Mouse (Mus musculus) limb, embryonic 10.5 days (tissue): Measurements from ENCODE around the gene Hmg20a. TPM values are rescaled to one million over a fixed set of nuclear protein-coding genes. Genes with fewer than 3 reads are reported as not detected.

Experiments used
- DNase-seq: peaks from one replicate; pipeline ENCODE4 v3.0.0-alpha.2; 2017; ENCODE audit warnings: low spot score
- H3K27ac ChIP-seq: fragments of 300-500 bp; sonication (generic); 2 replicates; pipeline ENCODE4 v1.5.1; 2016; ENCODE audit warnings: mild to moderate bottlenecking
- H3K27me3 ChIP-seq: fragments of 300-500 bp; sonication (generic); 2 replicates; pipeline ENCODE4 v1.6.1; 2016; ENCODE audit warnings: low read depth, mild to moderate bottlenecking; ENCODE audit not compliant: poor library complexity, severe bottlenecking
- H3K36me3 ChIP-seq: fragments of 300-500 bp; sonication (generic); 2 replicates; pipeline ENCODE4 v1.6.1; 2016; ENCODE audit warnings: mild to moderate bottlenecking, moderate library complexity
- H3K4me1 ChIP-seq: fragments of 300-500 bp; sonication (generic); 2 replicates; pipeline ENCODE4 v1.6.1; 2016
- H3K4me3 ChIP-seq: fragments of 300-500 bp; sonication (generic); 2 replicates; pipeline ENCODE4 v1.5.1; 2016; ENCODE audit warnings: mild to moderate bottlenecking, moderate library complexity
- H3K9me3 ChIP-seq: fragments of 300-500 bp; sonication (generic); replicated peaks from 2 replicates; pipeline ENCODE4 v1.6.1; 2016; ENCODE audit warnings: mild to moderate bottlenecking
- WGBS: fragments of 180-500 bp; shearing (Covaris S2); methylation state at CpG from one replicate; pipeline ENCODE4 v1.1.7; 2016; 5-methylcytosine and 5-hydroxymethylcytosine counted together
- polyA plus RNA-seq: library from polyadenylated mRNA; unstranded; fragments of >200 nt; fragmentation: Nextera tagmentation; extraction: Ambion mirVana; gene quantifications from 2 replicates; pipeline ENCODE4 v1.2.1, GENCODE M21; 2016

Hmg20a gene
- polyA plus RNA-seq, 1 experiment from 2014 or later: 67.5 TPM

- DNase-seq: no peak
These were observed 42.6 kb downstream of the Hmg20a start for GRCm38 (mm10) chr9:56460987-56461386.

GRCm38 (mm10) chr9:56462606-56463005 lies 44.2 kb downstream of the Hmg20a start:
- Histone ChIP-seq H3K36me3 (peaks cover 3% of the 10 kb centered on the region), H3K4me3 (no peak overlapping the region), H3K9me3 (no peaks in the 10 kb centered on the region), H3K27ac (no peak overlapping the region), H3K27me3 (no peaks in the 10 kb centered on the region), H3K4me1 (peaks cover 34% of the 10 kb centered on the region)
- no peak for DNase-seq
- WGBS: 94% methylated on average over 1 of the region's 1 CpGs

More at GRCm38 (mm10) chr9:56460987-56461386, 42.6 kb downstream of the Hmg20a start:
- Histone ChIP-seq H3K27ac (no peak overlapping the region), H3K4me1 (peaks cover 24% of the 10 kb centered on the region), H3K27me3 (no peaks in the 10 kb centered on the region), H3K36me3 (no peaks in the 10 kb centered on the region; the same call in none of the 2 replicates), H3K4me3 (no peak overlapping the region), H3K9me3 (no peaks in the 10 kb centered on the region)
- 80% methylated on average over 5 of the region's 5 CpGs for WGBS

- Histone ChIP-seq H3K4me3 (no peak overlapping the region), H3K9me3 (no peaks in the 10 kb centered on the region), H3K4me1 (peaks cover 36% of the 10 kb centered on the region), H3K27ac (no peak overlapping the region), H3K36me3 (peaks cover 7% of the 10 kb centered on the region), H3K27me3 (no peaks in the 10 kb centered on the region)
- no peak for DNase-seq
- WGBS: 93% methylated on average over 2 of the region's 2 CpGs
These were observed 44.6 kb downstream of the Hmg20a start for GRCm38 (mm10) chr9:56463046-56463445.

GRCm38 (mm10) chr9:56463686-56464515 lies 45.5 kb downstream of the Hmg20a start:
- peaks cover 14% of the 10 kb centered on the region for H3K36me3 ChIP-seq
- no peak overlapping the region for H3K4me3 ChIP-seq
- H3K4me1 ChIP-seq: peaks cover 36% of the 10 kb centered on the region
- no peak overlapping the region for H3K27ac ChIP-seq
- DNase-seq: no peak
- no peaks in the 10 kb centered on the region for H3K9me3 ChIP-seq
- WGBS: 55% methylated on average over 4 of the region's 4 CpGs
- H3K27me3 ChIP-seq: no peaks in the 10 kb centered on the region

GRCm38 (mm10) chr9:56464863-56465654 lies 46.6 kb downstream of the Hmg20a start:
- 33% methylated on average over 23 of the region's 23 CpGs for WGBS
- Histone ChIP-seq H3K27me3 (no peaks in the 10 kb centered on the region), H3K4me3 (no peak overlapping the region), H3K4me1 (peaks cover 42% of the 10 kb centered on the region), H3K36me3 (peaks cover 24% of the 10 kb centered on the region), H3K27ac (0 out of 2 replicates have a peak overlapping the region, but pooled peaks have one; percentile 30), H3K9me3 (no peaks in the 10 kb centered on the region)
- no peak for DNase-seq

GRCm38 (mm10) chr9:56466251-56466650 lies 47.8 kb downstream of the Hmg20a start:
- Histone ChIP-seq H3K36me3 (peaks cover 27% of the 10 kb centered on the region), H3K9me3 (no peaks in the 10 kb centered on the region), H3K27ac (no peak overlapping the region), H3K4me3 (no peak overlapping the region), H3K27me3 (no peaks in the 10 kb centered on the region), H3K4me1 (peaks cover 47% of the 10 kb centered on the region)
- no peak for DNase-seq
- 94% methylated on average over 4 of the region's 4 CpGs for WGBS

GRCm38 (mm10) chr9:56469656-56470055 lies 51.2 kb downstream of the Hmg20a start:
- WGBS: 40% methylated on average over 2 of the region's 2 CpGs
- no peak overlapping the region for H3K4me3 ChIP-seq
- no peak for DNase-seq
- peaks cover 50% of the 10 kb centered on the region for H3K36me3 ChIP-seq
- H3K4me1 ChIP-seq: peaks cover 34% of the 10 kb centered on the region
- no peak overlapping the region for H3K27ac ChIP-seq
- no peaks in the 10 kb centered on the region for H3K9me3 ChIP-seq
- H3K27me3 ChIP-seq: no peaks in the 10 kb centered on the region

GRCm38 (mm10) chr9:56470291-56470690 lies 51.9 kb downstream of the Hmg20a start:
- WGBS: 22% methylated on average over 7 of the region's 7 CpGs
- Histone ChIP-seq H3K4me1 (peaks cover 27% of the 10 kb centered on the region), H3K9me3 (no peaks in the 10 kb centered on the region), H3K27ac (no peak overlapping the region), H3K4me3 (no peak overlapping the region), H3K27me3 (no peaks in the 10 kb centered on the region), H3K36me3 (peaks cover 55% of the 10 kb centered on the region)
- DNase-seq: no peak

- H3K27ac ChIP-seq: no peak overlapping the region
- DNase-seq: no peak
- WGBS: 95% methylated on average over 5 of the region's 5 CpGs
- no peaks in the 10 kb centered on the region for H3K27me3 ChIP-seq
- H3K9me3 ChIP-seq: no peaks in the 10 kb centered on the region
- H3K4me3 ChIP-seq: no peak overlapping the region
- H3K36me3 ChIP-seq: peaks cover 66% of the 10 kb centered on the region
- no peaks in the 10 kb centered on the region for H3K4me1 ChIP-seq
These were observed 60.7 kb downstream of the Hmg20a start for GRCm38 (mm10) chr9:56478975-56479647.

- no peak overlapping the region for H3K4me3 ChIP-seq
- peaks cover 8% of the 10 kb centered on the region; the same call in 1 of the 2 replicates for H3K4me1 ChIP-seq
- no peaks in the 10 kb centered on the region for H3K9me3 ChIP-seq
- H3K27me3 ChIP-seq: no peaks in the 10 kb centered on the region
- WGBS: 94% methylated on average over 4 of the region's 4 CpGs
- H3K27ac ChIP-seq: no peak overlapping the region
- DNase-seq: no peak
- peaks cover 47% of the 10 kb centered on the region for H3K36me3 ChIP-seq
These were observed 64.2 kb downstream of the Hmg20a start for GRCm38 (mm10) chr9:56482623-56483022.

- no peak for DNase-seq
- Histone ChIP-seq H3K36me3 (peaks cover 64% of the 10 kb centered on the region), H3K4me3 (no peak overlapping the region), H3K4me1 (peaks cover 8% of the 10 kb centered on the region; the same call in 1 of the 2 replicates), H3K9me3 (no peaks in the 10 kb centered on the region), H3K27me3 (no peaks in the 10 kb centered on the region), H3K27ac (no peak overlapping the region)
- WGBS: 67% methylated on average over 1 of the region's 1 CpGs
These were observed 67.0 kb downstream of the Hmg20a start for GRCm38 (mm10) chr9:56485423-56485822.

- no peaks in the 10 kb centered on the region for H3K27me3 ChIP-seq
- DNase-seq: no peak
- H3K4me1 ChIP-seq: peaks cover 8% of the 10 kb centered on the region; the same call in 1 of the 2 replicates
- H3K4me3 ChIP-seq: no peak overlapping the region
- no peaks in the 10 kb centered on the region for H3K9me3 ChIP-seq
- no peak overlapping the region for H3K27ac ChIP-seq
- 92% methylated on average over 3 of the region's 3 CpGs for WGBS
- H3K36me3 ChIP-seq: peaks cover 71% of the 10 kb centered on the region
These were observed 67.7 kb downstream of the Hmg20a start for GRCm38 (mm10) chr9:56486158-56486557.
